Mouse (Mus musculus) kidney, embryonic 14.5 days (tissue): ENCODE data around the gene Rps6kl1. TPM values are rescaled to one million over a fixed set of nuclear protein-coding genes. Genes with fewer than 3 reads are reported as not detected.
"Not testable (repeated sequence)": the region's sequence is repeated elsewhere in the genome, so short reads cannot be mapped to it uniquely, and the experiment has no call there.

ENCODE experiments used
- ATAC-seq: fragments of 200-750 bp; cut with Nextera tagmentation; 2 replicates; pipeline ENCODE4 v1.8.0; 2017; ENCODE audit warnings: moderate number of reproducible peaks, mild to moderate bottlenecking, moderate TSS enrichment, moderate library complexity; ENCODE audit not compliant: low FRiP score, low TSS enrichment
- H3K27ac ChIP-seq: fragments of 300-500 bp; sonication (generic); 2 replicates; pipeline ENCODE4 v1.5.1; 2014; ENCODE audit warnings: low read depth, mild to moderate bottlenecking, low read length, moderate library complexity, mixed read lengths
- H3K27me3 ChIP-seq: fragments of 300-500 bp; sonication (generic); 2 replicates; pipeline ENCODE4 v1.6.1; 2014; ENCODE audit warnings: mild to moderate bottlenecking, low read length; ENCODE audit not compliant: control insufficient read depth, insufficient read depth
- H3K36me3 ChIP-seq: fragments of 300-500 bp; sonication (generic); 2 replicates; pipeline ENCODE4 v1.6.1; 2014; ENCODE audit warnings: low read length, mixed read lengths; ENCODE audit not compliant: control insufficient read depth, insufficient read depth
- H3K4me1 ChIP-seq: fragments of 300-500 bp; sonication (generic); 2 replicates; pipeline ENCODE4 v1.6.1; 2014; ENCODE audit warnings: low read length, mixed read lengths; ENCODE audit not compliant: control insufficient read depth, insufficient read depth
- H3K4me2 ChIP-seq: fragments of 300-500 bp; sonication (generic); replicated peaks from 2 replicates; pipeline ENCODE4 v1.6.1; 2014; ENCODE audit warnings: low read depth, mild to moderate bottlenecking, low read length
- H3K4me3 ChIP-seq: fragments of 300-500 bp; sonication (generic); 2 replicates; pipeline ENCODE4 v1.5.1; 2014; ENCODE audit warnings: mild to moderate bottlenecking, low read length
- H3K9ac ChIP-seq: fragments of 300-500 bp; sonication (generic); 2 replicates; pipeline ENCODE4 v1.6.1; 2014; ENCODE audit warnings: low read depth, mild to moderate bottlenecking, low read length, moderate library complexity
- H3K9me3 ChIP-seq: fragments of 300-500 bp; sonication (generic); 2 replicates; pipeline ENCODE4 v1.6.1; 2016; ENCODE audit warnings: low read length; ENCODE audit not compliant: control insufficient read depth
- WGBS: fragments of 180-500 bp; shearing (Covaris S2); extraction: QIAGEN DNeasy Blood & Tissue Kit; methylation state at CpG from one replicate; pipeline ENCODE4 v1.1.7; 2014; 5-methylcytosine and 5-hydroxymethylcytosine counted together
- polyA plus RNA-seq: library from polyadenylated mRNA; unstranded; fragments of >200 nt; fragmentation: Nextera tagmentation; extraction: Ambion mirVana; gene quantifications from 2 replicates; pipeline ENCODE4 v1.2.1, GENCODE M21; 2014

The Rps6kl1 gene
- polyA plus RNA-seq, 1 experiment from 2014 or later, result 0.61 TPM

DNA sequence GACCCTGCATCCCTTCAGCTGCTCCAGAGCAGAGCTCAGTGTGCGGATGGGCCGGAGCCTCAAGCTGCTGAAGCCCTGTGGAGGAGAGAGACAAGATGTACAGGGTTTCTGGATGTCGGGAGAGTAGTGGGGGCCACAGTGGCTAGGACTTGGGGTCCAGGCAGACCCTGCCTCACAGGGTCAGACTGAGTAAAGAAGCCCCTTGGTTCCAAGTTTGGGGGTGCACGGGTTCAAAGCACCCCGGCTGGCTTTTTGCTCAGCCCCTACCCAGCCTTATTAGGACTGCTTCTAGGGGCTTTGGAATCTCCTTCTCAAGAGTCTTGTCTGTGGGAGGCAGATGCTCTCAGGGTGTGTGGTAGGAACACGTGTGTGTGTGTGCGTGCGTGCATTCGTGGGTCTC lies 4.2 kb downstream of the Rps6kl1 start:
- Histone ChIP-seq H3K9me3 (no peaks in the 10 kb centered on the region), H3K9ac (no peak overlapping the region), H3K27me3 (peaks cover 14% of the 10 kb centered on the region), H3K36me3 (no peaks in the 10 kb centered on the region), H3K4me2 (no peak overlapping the region), H3K27ac (no peak overlapping the region), H3K4me3 (no peak overlapping the region), H3K4me1 (peaks cover 21% of the 10 kb centered on the region)
- WGBS, result 83% methylated on average over 9 of the region's 9 CpGs
- no peak for ATAC-seq

DNA sequence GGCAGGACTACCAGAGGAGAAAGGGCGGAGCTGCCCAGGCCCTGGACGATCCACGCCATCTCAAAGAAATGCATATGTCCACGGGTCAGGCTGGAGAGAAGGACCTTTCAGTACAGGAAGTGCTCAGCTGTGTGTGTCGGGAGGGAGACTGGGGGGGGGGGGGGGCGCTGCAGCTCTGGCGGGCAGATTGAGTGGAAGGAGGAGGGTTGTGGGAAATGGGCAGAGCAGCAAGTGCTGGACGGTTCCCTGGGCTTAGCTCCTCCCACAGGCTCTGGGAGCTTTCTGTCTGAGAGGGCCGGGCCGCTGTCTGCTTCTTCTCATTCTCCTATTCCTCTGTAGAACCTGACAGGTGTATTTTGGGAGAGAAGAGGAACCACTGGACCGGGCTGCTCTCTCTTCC lies 4.7 kb downstream of the Rps6kl1 start:
- peak; percentile 4; the same call in 1 of the 2 replicates for ATAC-seq
- H3K27ac ChIP-seq, result no peak overlapping the region
- H3K4me3 ChIP-seq, result no peak overlapping the region
- no peaks in the 10 kb centered on the region for H3K9me3 ChIP-seq
- H3K36me3 ChIP-seq, result no peaks in the 10 kb centered on the region
- peaks cover 21% of the 10 kb centered on the region for H3K4me1 ChIP-seq
- H3K27me3 ChIP-seq, result peaks cover 14% of the 10 kb centered on the region
- no peak overlapping the region for H3K4me2 ChIP-seq
- 23% methylated on average over 10 of the region's 11 CpGs for WGBS
- H3K9ac ChIP-seq, result no peak overlapping the region

DNA sequence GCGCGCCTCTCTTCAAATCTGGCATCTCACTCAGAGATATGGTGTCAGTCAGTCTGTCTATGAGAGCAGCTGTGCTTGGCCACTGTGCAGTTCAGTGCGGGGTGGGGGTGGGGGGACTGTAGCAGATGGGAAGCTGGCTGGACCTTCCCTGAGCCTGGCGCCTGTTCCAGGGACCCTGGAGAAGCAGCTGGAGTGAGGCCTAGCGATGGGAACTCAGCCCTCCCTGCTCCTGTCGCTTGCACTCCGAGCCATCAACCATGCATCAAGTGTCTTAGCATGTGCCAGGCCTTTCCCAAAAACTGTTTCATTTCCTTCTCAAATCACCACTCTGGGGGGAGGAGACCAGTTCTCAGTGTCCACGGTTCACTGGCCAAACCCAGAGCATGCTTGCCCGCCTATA lies 5.4 kb downstream of the Rps6kl1 start:
- Histone ChIP-seq H3K4me3 (no peak overlapping the region), H3K27me3 (peaks cover 11% of the 10 kb centered on the region), H3K9me3 (no peaks in the 10 kb centered on the region), H3K4me1 (peaks cover 17% of the 10 kb centered on the region), H3K36me3 (no peaks in the 10 kb centered on the region), H3K4me2 (no peak overlapping the region), H3K9ac (no peak overlapping the region), H3K27ac (no peak overlapping the region)
- ATAC-seq, result 0 out of 2 replicates have a peak, but pooled peaks have one; percentile 5
- 57% methylated on average over 9 of the region's 9 CpGs for WGBS

DNA sequence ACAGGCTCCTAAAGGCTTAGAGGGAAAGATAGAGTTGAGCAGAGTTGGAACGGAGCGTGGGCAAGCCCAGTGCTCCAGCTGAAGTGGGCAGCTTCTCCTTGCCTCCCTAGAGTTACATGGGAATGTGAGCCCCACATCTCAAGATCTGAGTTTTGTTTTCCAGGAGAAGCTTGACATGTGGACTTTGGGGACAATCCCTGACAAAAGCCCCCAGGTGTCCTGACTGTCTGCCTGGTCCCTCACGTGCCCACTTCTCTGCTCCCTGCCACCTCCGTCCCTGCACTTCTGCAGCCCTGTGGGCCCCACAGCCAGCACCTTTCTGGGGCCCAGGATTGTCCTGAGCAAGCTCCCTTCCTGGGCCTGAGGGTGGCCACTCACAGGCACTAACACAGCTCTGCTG lies 6.2 kb downstream of the Rps6kl1 start:
- no peaks in the 10 kb centered on the region for H3K9me3 ChIP-seq
- no peak for ATAC-seq
- H3K27me3 ChIP-seq, result 0 out of 2 replicates have a peak, but pooled peaks cover 5% of the 10 kb centered on the region
- H3K4me1 ChIP-seq, result peaks cover 11% of the 10 kb centered on the region
- H3K9ac ChIP-seq, result no peak overlapping the region
- H3K4me3 ChIP-seq, result no peak overlapping the region
- H3K27ac ChIP-seq, result no peak overlapping the region
- no peaks in the 10 kb centered on the region for H3K36me3 ChIP-seq
- H3K4me2 ChIP-seq, result no peak overlapping the region
- WGBS, result 94% methylated on average over 4 of the region's 4 CpGs

DNA sequence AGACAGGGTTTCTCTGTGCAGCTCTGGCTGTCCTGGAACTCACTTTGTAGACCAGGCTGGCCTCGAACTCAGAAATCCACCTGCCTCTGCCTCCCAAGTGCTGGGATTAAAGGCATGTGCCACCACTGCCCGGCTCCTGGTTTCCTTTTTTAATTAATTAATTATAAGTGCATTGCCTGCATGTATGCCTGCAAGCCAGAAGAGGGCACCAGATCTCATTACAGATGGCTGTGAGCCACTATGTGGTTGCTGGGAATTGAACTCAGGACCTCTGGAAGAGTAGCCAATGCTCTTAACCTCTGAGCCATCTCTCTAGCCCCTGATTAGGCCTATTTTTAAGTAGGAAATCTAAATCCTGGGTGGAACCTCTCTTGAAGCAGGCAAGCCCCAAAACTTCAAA lies 6.8 kb downstream of the Rps6kl1 start:
- H3K9me3 ChIP-seq, H3K9ac ChIP-seq, H3K4me2 ChIP-seq, H3K27ac ChIP-seq, H3K36me3 ChIP-seq, H3K4me3 ChIP-seq, ATAC-seq, H3K27me3 ChIP-seq: not testable (repeated sequence)
- 83% methylated on average over 2 of the region's 2 CpGs for WGBS
- H3K4me1 ChIP-seq, result peaks cover 11% of the 10 kb centered on the region

DNA sequence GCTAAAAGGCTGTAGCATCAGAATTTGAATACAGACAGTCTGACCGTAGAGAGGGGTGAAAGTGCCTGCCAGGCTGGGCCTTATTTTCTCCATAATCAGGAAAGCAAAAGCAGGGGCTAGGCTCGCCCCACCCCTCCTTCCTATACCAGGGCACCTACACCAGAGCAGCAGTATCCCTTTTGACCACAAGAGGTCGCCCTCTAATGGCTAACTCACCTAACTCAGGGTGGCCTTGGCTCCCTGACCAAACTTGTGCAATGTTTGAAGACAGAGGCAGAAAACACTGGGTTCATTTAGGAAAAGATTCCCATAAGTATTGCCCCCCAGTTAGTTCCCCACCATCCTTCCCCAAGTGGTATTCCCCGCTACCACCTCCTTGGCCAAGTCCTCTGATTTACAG lies 8.3 kb downstream of the Rps6kl1 start:
- no peak overlapping the region for H3K4me2 ChIP-seq
- ATAC-seq, result peak; percentile 71
- H3K9me3 ChIP-seq, result no peaks in the 10 kb centered on the region
- H3K27ac ChIP-seq, result no peak overlapping the region
- no peak overlapping the region for H3K9ac ChIP-seq
- no peak overlapping the region for H3K4me3 ChIP-seq
- WGBS, result 15% methylated on average over 4 of the region's 4 CpGs
- H3K36me3 ChIP-seq, result no peaks in the 10 kb centered on the region
- no peaks in the 10 kb centered on the region for H3K27me3 ChIP-seq
- H3K4me1 ChIP-seq, result peaks cover 11% of the 10 kb centered on the region

DNA sequence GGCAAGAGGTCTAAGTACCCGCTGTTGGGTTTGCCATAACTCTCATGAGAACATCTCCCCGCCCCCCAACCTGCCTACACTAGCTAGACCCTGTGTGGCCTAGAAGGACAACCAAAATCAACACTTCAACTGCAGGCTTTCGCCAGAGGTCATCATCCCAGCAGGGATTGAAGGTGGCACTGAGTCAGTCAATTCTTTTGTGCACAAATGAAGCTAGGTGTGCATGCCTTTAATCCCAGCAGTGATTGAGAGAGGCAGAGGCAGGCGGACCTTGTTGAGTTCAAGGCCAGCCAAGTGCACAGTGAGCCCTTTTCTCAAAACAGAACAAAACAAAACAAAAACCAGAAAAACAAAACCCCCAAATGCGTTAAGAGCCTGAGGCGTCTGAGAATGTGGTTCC lies 10.0 kb downstream of the Rps6kl1 start:
- WGBS, result 81% methylated on average over 6 of the region's 6 CpGs
- no peaks in the 10 kb centered on the region for H3K36me3 ChIP-seq
- no peak for ATAC-seq
- no peaks in the 10 kb centered on the region for H3K9me3 ChIP-seq
- H3K27ac ChIP-seq, result no peak overlapping the region
- H3K4me1 ChIP-seq, result peaks cover 4% of the 10 kb centered on the region; the same call in 1 of the 2 replicates
- no peak overlapping the region for H3K4me3 ChIP-seq
- H3K27me3 ChIP-seq, result no peaks in the 10 kb centered on the region
- H3K4me2 ChIP-seq, result no peak overlapping the region
- H3K9ac ChIP-seq, result no peak overlapping the region

DNA sequence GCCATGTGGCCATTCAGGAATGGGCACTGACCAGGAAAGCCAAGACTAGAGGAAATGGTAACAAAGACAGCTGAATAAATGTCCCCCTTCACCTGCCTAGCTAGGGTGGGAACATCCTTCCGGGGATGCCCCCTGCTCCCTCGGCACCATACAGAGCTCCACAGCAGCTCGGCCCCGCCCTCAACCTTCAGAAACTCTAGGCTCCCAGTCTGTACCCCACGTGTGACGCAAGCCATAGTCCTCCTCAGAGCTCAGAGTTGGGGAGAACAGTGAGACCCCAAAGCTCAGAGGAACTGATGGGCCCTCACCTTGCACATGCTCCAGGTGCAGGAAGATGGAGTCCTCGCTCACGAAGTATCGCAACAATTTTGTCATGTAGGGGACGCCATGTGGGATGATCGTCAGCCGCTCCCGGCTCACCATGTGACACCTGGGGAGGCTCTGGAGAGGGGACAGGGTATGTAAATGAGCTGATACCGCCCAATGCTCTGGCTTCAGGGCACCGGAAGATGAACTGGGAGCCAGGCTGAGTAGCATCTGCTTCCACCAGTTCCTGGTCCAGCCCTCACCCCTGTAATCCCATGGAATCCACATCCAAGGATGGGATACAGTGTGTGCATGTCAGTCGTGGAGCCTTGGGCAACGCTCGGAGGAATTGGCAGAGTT lies 10.9 kb downstream of the Rps6kl1 start:
- Histone ChIP-seq H3K27ac (no peak overlapping the region), H3K9ac (no peak overlapping the region), H3K4me1 (no peaks in the 10 kb centered on the region), H3K36me3 (peaks cover 3% of the 10 kb centered on the region; the same call in 1 of the 2 replicates), H3K4me2 (no peak overlapping the region), H3K27me3 (no peaks in the 10 kb centered on the region), H3K9me3 (no peaks in the 10 kb centered on the region), H3K4me3 (no peak overlapping the region)
- no peak for ATAC-seq
- WGBS, result 54% methylated on average over 18 of the region's 18 CpGs

DNA sequence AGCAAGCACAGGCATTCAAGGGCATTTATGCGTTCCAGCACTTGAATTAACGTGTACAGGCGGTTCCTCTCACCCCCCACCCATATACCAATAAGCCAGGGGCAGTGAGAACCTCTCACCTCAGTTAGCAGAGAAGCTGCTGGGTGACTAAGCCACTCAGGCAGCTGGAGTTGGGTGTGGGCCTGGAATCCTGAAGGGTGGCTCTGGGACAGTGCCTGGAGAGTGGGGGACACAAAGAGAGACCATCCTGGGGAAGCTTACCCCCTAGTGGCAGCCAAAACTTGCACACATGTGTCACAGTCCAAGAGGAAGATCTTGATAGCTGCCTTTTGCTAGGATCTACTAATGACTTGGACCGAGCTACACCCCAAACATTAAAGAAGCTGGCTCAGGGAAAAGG lies 14.4 kb downstream of the Rps6kl1 start:
- H3K27ac ChIP-seq, result no peak overlapping the region
- ATAC-seq, result no peak
- H3K27me3 ChIP-seq, result no peaks in the 10 kb centered on the region
- no peak overlapping the region for H3K9ac ChIP-seq
- H3K9me3 ChIP-seq, result no peaks in the 10 kb centered on the region
- H3K4me2 ChIP-seq, result no peak overlapping the region
- H3K4me3 ChIP-seq, result no peak overlapping the region
- WGBS, result 79% methylated on average over 4 of the region's 4 CpGs
- H3K4me1 ChIP-seq, result no peaks in the 10 kb centered on the region
- peaks cover 35% of the 10 kb centered on the region for H3K36me3 ChIP-seq
